Mouse (Mus musculus) midbrain, embryonic 10.5 days (tissue): ENCODE results near the gene Dab1. TPM values are rescaled to one million over a fixed set of nuclear protein-coding genes. Genes with fewer than 3 reads are reported as not detected.

Experiments
- DNase-seq: peaks from one replicate; pipeline ENCODE4 v3.0.0-alpha.2; 2017; ENCODE audit warnings: low spot score
- H3K27ac ChIP-seq: fragments of 300-500 bp; sonication (generic); replicated peaks from 2 replicates; pipeline ENCODE4 v1.5.1; 2016; ENCODE audit warnings: mild to moderate bottlenecking
- H3K27me3 ChIP-seq: fragments of 300-500 bp; sonication (generic); 2 replicates; pipeline ENCODE4 v1.6.1; 2016; ENCODE audit warnings: low read depth, mild to moderate bottlenecking; ENCODE audit not compliant: poor library complexity, severe bottlenecking
- H3K36me3 ChIP-seq: fragments of 300-500 bp; sonication (generic); 2 replicates; pipeline ENCODE4 v1.6.1; 2016; ENCODE audit warnings: mild to moderate bottlenecking, moderate library complexity
- H3K4me1 ChIP-seq: fragments of 300-500 bp; sonication (generic); 2 replicates; pipeline ENCODE4 v1.6.1; 2016
- H3K4me3 ChIP-seq: fragments of 300-500 bp; sonication (generic); 2 replicates; pipeline ENCODE4 v1.5.1; 2016; ENCODE audit warnings: mild to moderate bottlenecking, moderate library complexity
- H3K9me3 ChIP-seq: fragments of 300-500 bp; sonication (generic); replicated peaks from 2 replicates; pipeline ENCODE4 v1.6.1; 2016; ENCODE audit warnings: mild to moderate bottlenecking
- WGBS: fragments of 180-500 bp; shearing (Covaris S2); methylation state at CpG from one replicate; pipeline ENCODE4 v1.1.7; 2016; 5-methylcytosine and 5-hydroxymethylcytosine counted together
- polyA plus RNA-seq: library from polyadenylated mRNA; unstranded; fragments of >200 nt; fragmentation: Nextera tagmentation; extraction: Ambion mirVana; gene quantifications from 2 replicates; pipeline ENCODE4 v1.2.1, GENCODE M21; 2016

Gene Dab1
- polyA plus RNA-seq: 27.0 and 36.1 TPM in 2 replicates

GRCm38 (mm10) chr4:103619321-103619945 is at the start of gene Dab1:
Gene Dab1, plus strand, starts transcription at chr4:103619359.
- peaks cover 59% of the 10 kb centered on the region for H3K27me3 ChIP-seq
- WGBS: under 1% methylated on average over 41 of the region's 41 CpGs
- DNase-seq: peak; percentile 56

GRCm38 (mm10) chr4:103571721-103572352 is 47.3 kb upstream of the Dab1 start:
- WGBS: 69% methylated on average over 4 of the region's 4 CpGs
- H3K4me1 ChIP-seq: no peaks in the 10 kb centered on the region
- no peak overlapping the region for H3K4me3 ChIP-seq
- no peak overlapping the region for H3K27ac ChIP-seq
- no peaks in the 10 kb centered on the region for H3K36me3 ChIP-seq
- H3K27me3 ChIP-seq: no peaks in the 10 kb centered on the region
- H3K9me3 ChIP-seq: no peaks in the 10 kb centered on the region
- peak; percentile 38 for DNase-seq

More at GRCm38 (mm10) chr4:103619321-103619945, at the start of gene Dab1:
- Histone ChIP-seq H3K36me3 (no peaks in the 10 kb centered on the region), H3K4me1 (peaks cover 27% of the 10 kb centered on the region), H3K9me3 (no peaks in the 10 kb centered on the region), H3K4me3 (peak within 1 kb of the TSS; percentile 57), H3K27ac (0 out of 2 replicates have a peak within 1 kb of the TSS, but pooled peaks have one; percentile 3)

- H3K27me3 ChIP-seq: no peaks in the 10 kb centered on the region
- WGBS: 87% methylated on average over 2 of the region's 2 CpGs
- DNase-seq: no peak
- no peak overlapping the region for H3K27ac ChIP-seq
- H3K36me3 ChIP-seq: no peaks in the 10 kb centered on the region
- H3K4me1 ChIP-seq: no peaks in the 10 kb centered on the region
- H3K4me3 ChIP-seq: no peak overlapping the region
- H3K9me3 ChIP-seq: no peaks in the 10 kb centered on the region
Measured at GRCm38 (mm10) chr4:103575556-103575955, 43.6 kb upstream of the Dab1 start.

GRCm38 (mm10) chr4:103576305-103576704 is 42.9 kb upstream of the Dab1 start:
- no peaks in the 10 kb centered on the region for H3K9me3 ChIP-seq
- H3K27ac ChIP-seq: no peak overlapping the region
- H3K27me3 ChIP-seq: no peaks in the 10 kb centered on the region
- H3K4me3 ChIP-seq: no peak overlapping the region
- WGBS: 85% methylated on average over 6 of the region's 6 CpGs
- no peaks in the 10 kb centered on the region for H3K4me1 ChIP-seq
- no peak for DNase-seq
- H3K36me3 ChIP-seq: no peaks in the 10 kb centered on the region

- Histone ChIP-seq H3K27ac (no peak overlapping the region), H3K4me3 (no peak overlapping the region), H3K9me3 (no peaks in the 10 kb centered on the region), H3K27me3 (no peaks in the 10 kb centered on the region), H3K36me3 (no peaks in the 10 kb centered on the region), H3K4me1 (no peaks in the 10 kb centered on the region)
- 81% methylated on average over 4 of the region's 4 CpGs for WGBS
- no peak for DNase-seq
Measured at GRCm38 (mm10) chr4:103577111-103577815, 41.9 kb upstream of the Dab1 start.

GRCm38 (mm10) chr4:103577821-103578220 is 41.3 kb upstream of the Dab1 start:
- 88% methylated on average over 7 of the region's 7 CpGs for WGBS
- no peak for DNase-seq
- Histone ChIP-seq H3K9me3 (no peaks in the 10 kb centered on the region), H3K4me1 (no peaks in the 10 kb centered on the region), H3K27me3 (no peaks in the 10 kb centered on the region), H3K4me3 (no peak overlapping the region), H3K27ac (no peak overlapping the region), H3K36me3 (no peaks in the 10 kb centered on the region)

- H3K27ac ChIP-seq: no peak overlapping the region
- no peaks in the 10 kb centered on the region for H3K4me1 ChIP-seq
- WGBS: 84% methylated on average over 9 of the region's 9 CpGs
- no peaks in the 10 kb centered on the region for H3K36me3 ChIP-seq
- DNase-seq: no peak
- no peak overlapping the region for H3K4me3 ChIP-seq
- no peaks in the 10 kb centered on the region for H3K27me3 ChIP-seq
- no peaks in the 10 kb centered on the region for H3K9me3 ChIP-seq
Measured at GRCm38 (mm10) chr4:103580021-103580420, 39.1 kb upstream of the Dab1 start.

GRCm38 (mm10) chr4:103615011-103615410 is 4.1 kb upstream of the Dab1 start:
- Histone ChIP-seq H3K27ac (no peak overlapping the region), H3K9me3 (no peaks in the 10 kb centered on the region), H3K36me3 (no peaks in the 10 kb centered on the region), H3K4me3 (no peak overlapping the region), H3K27me3 (peaks cover 30% of the 10 kb centered on the region), H3K4me1 (peaks cover 10% of the 10 kb centered on the region)
- DNase-seq: no peak
- WGBS: 94% methylated on average over 3 of the region's 3 CpGs

- peaks cover 59% of the 10 kb centered on the region for H3K27me3 ChIP-seq
- peak; percentile 56 for DNase-seq
- H3K36me3 ChIP-seq: no peaks in the 10 kb centered on the region
- peaks cover 27% of the 10 kb centered on the region for H3K4me1 ChIP-seq
- 0% methylated on average over 28 of the region's 28 CpGs for WGBS
- H3K27ac ChIP-seq: 0 out of 2 replicates have a peak overlapping the region, but pooled peaks have one; percentile 3
- peak overlapping the region; percentile 57 for H3K4me3 ChIP-seq
- no peaks in the 10 kb centered on the region for H3K9me3 ChIP-seq
Measured at GRCm38 (mm10) chr4:103619946-103620371, 800 bp downstream of the Dab1 start.

GRCm38 (mm10) chr4:103620590-103621155 is 1.5 kb downstream of the Dab1 start:
- H3K4me3 ChIP-seq: peak overlapping the region; percentile 57
- peaks cover 59% of the 10 kb centered on the region for H3K27me3 ChIP-seq
- peaks cover 27% of the 10 kb centered on the region for H3K4me1 ChIP-seq
- H3K27ac ChIP-seq: no peak overlapping the region
- H3K36me3 ChIP-seq: no peaks in the 10 kb centered on the region
- H3K9me3 ChIP-seq: no peaks in the 10 kb centered on the region
- WGBS: 13% methylated on average over 18 of the region's 18 CpGs
- no peak for DNase-seq

- 26% methylated on average over 5 of the region's 5 CpGs for WGBS
- H3K9me3 ChIP-seq: no peaks in the 10 kb centered on the region
- peak; percentile 13 for DNase-seq
- peaks cover 27% of the 10 kb centered on the region for H3K4me1 ChIP-seq
- H3K36me3 ChIP-seq: no peaks in the 10 kb centered on the region
- peaks cover 59% of the 10 kb centered on the region for H3K27me3 ChIP-seq
- H3K27ac ChIP-seq: no peak overlapping the region
- no peak overlapping the region for H3K4me3 ChIP-seq
Measured at GRCm38 (mm10) chr4:103621586-103621985, 2.4 kb downstream of the Dab1 start.

GRCm38 (mm10) chr4:103630177-103630576 is 11.0 kb downstream of the Dab1 start:
- no peaks in the 10 kb centered on the region for H3K36me3 ChIP-seq
- H3K4me3 ChIP-seq: no peak overlapping the region
- H3K4me1 ChIP-seq: peaks cover 2% of the 10 kb centered on the region; the same call in 1 of the 2 replicates
- no peak overlapping the region for H3K27ac ChIP-seq
- DNase-seq: no peak
- no peaks in the 10 kb centered on the region for H3K27me3 ChIP-seq
- WGBS: 86% methylated on average over 4 of the region's 4 CpGs
- no peaks in the 10 kb centered on the region for H3K9me3 ChIP-seq
